Mouse (Mus musculus) yolk sac, embryonic 10.5 days (tissue): Measurements from ENCODE around the gene Arl15.

ENCODE experiments used
- DNase-seq: peaks from one replicate; pipeline ENCODE4 v3.0.0-alpha.2; 2017; ENCODE audit warnings: low spot score

Arl15 gene

DNA sequence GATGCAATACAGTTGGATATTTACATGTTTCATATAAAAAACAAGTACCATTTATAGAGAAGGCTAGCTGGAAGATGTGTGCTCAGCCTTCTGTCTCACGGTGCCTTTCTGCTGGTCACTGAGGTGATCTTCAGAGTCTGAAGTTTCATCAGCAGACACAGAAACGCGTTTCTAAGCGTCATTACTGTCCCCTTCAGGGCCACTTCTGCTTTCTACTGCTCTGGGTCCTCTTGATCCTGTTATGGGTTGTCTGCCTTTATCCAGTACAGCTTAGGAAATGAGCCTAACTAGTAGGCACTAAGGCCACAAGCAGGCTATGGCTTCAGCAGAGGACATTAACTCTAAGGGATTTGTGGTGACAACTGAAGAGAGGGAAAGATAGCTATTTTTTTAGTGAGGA lies 5.9 kb downstream of the Arl15 start:
- no peak for DNase-seq

DNA sequence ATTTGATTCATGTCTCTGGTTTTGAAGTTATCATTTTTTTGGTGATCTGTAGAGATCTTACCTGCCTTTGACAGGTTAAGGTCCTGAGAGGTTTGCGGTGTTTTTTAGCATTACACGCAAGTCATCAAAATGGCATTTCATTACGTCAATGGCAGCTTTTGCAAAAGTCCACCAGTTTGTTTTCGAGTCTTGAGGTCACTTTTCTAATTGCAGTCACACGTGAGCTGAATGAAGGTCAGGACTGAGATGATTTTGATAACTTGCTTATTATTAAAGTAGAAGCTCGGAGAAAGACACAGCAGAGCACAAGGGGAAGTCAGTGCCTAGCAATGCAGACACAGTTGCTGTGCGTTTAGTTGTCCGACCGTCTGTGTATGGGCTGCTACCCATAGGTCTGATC lies 8.3 kb downstream of the Arl15 start:
- DNase-seq = no peak

DNA sequence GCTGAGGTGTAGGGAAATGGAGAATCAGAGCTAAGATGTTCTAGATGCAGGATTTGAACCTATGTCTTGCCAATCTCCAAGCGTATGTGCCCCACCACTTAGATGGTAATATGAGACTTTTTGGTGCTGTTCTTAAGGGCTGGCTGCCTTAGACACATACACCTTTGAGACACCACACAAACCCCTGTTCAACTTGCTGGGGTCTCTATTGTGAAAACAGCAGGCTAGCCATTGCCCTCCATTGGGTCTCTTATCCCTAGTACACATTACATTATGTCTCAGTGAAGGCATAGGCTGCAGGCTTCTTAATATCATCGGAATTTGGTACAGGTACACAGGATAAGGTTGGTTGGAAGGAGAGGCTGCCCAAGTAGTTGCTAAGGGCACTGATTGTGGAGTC lies 16.8 kb downstream of the Arl15 start:
- DNase-seq = no peak

DNA sequence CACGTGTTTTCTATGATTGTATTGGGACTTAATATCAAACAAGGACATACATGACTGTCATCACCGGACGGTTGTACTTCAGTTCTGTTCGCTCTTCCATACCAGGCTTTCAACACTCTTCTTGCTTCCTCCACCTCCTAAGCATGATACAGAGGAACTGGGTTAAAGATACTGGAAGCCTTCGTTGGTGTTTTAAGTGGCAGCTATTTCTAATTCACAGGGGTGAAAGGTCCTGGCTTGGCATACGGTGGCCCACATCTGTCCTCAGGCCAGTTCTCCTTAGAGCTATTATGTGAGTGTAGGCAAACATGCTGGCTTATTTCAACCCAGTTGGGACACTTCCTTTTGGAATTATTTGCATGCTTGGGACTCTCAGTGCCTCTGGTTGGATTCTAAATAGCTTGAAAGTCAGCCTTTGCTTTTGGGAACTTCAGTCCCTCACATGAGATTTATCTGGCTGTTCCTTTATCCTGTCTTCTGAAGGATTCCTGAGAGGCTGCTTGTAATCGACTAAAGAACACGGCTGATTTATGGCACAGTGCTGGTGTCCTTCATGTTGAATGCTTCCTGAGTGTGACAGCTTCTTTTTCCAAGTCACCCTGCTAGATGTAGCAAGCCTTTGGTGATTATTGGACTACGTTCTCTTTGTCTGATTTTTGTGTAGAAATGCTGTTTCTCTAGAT lies 17.7 kb downstream of the Arl15 start:
- DNase-seq = no peak

DNA sequence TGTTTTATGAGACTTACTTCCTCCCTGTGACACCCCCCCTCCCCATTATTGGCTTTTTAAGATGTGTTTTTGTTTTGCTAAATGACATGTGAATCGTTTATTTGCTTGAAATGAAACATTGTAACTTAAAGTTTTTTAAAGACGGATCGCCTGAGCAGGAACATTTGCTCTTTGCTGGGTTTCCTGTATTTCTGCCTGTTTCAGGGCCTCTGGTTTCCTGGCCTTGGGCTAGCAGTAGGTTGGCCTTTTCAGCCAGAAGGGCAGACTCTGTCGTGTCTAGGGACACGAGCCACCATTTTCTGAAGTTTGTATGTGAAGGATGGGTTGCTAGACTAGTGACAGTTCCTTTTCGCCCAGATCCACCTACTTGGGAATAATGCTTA lies 18.3 kb downstream of the Arl15 start:
- no peak for DNase-seq

DNA sequence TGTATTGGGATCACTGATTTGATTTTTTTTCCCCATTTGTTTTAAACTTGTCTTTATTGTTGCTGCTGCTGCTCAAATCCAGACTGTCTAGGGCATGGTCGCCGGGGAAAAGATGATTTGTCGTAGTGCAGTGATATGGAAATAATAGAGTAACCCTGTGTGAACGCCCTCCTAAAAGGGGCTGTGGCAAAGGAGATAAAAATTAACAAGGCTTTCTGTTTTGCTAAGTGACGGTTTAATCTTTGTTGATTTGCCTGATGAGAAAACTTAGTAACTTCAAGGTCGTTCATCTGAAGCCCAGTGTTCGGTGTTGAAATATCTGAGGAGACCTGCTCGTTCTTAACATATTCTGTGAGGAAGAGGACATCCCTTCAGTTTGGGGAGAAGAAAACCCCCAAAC lies 19.8 kb downstream of the Arl15 start:
- DNase-seq = no peak

DNA sequence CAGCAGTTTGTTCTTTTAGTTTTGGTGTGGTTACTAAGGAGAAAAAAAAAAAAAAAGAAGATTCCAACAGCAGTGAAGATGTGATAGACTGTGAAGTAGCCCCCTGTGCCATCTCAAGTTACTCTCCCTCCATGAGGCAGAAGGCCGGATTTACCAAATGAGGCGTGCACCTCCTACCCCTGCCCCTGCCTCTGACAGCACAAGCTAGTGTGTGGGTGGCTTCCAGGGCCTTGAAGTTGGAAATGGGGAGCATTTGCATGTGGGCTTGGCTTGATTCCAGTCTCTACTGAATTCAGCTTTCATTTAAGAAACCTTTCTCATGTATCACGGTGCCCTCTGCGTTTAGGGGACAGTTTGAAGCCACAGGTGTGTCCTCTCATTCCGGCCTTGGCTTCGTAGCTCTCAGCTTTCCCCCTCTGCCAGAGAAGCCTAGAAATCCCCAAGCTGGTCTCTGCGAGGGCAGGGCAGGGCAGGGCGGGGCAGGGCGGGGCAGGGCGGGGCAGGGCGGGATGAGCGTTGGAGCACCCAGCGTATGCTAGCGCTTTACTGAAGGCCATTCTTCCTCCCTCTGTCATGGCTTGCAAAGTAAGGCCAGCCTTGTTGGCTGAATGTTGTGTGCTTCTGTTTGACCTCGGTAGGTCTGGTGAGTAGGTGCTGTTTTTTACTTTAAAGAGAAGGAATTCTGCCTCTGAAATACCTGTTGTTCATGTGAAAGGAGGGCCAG lies 21.6 kb downstream of the Arl15 start:
- no peak for DNase-seq

DNA sequence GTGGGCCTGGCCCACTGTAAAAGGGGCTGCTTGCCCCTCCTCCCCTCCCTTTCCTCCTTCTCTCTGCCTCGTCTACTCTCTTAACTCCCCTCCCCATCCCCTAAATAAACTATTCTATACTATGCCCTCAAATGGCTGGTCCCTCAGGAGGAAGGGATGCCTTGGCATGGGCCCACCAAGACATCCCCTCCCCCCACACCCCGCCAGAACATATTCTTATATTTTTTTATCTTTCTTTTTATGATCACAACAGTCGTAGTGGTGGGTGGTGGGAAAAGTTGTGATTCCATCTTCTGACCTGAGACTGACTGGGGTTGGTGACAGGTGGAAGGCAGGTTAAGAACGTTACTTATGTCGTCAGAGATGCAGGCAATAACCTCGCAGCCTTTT lies 22.1 kb downstream of the Arl15 start:
- no peak for DNase-seq

DNA sequence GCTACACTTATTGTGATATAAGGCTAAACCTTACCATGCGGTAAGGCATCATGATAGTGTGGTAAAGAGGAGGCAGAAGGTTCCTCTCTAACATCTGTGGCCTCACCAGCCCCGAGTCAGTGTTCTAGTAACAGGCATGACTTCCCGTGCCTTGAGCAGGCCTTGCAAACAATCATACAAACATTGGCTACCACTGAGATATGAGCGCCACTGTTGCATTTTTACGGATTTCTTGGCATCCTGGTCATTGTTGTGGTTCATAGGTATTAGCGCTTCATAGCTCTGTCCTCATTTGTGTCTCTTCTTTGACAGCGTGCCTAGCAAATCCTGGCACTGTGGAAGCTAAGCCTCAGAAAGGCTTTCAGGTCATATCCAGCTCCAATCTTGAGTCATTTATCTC lies 24.7 kb downstream of the Arl15 start:
- DNase-seq = no peak

DNA sequence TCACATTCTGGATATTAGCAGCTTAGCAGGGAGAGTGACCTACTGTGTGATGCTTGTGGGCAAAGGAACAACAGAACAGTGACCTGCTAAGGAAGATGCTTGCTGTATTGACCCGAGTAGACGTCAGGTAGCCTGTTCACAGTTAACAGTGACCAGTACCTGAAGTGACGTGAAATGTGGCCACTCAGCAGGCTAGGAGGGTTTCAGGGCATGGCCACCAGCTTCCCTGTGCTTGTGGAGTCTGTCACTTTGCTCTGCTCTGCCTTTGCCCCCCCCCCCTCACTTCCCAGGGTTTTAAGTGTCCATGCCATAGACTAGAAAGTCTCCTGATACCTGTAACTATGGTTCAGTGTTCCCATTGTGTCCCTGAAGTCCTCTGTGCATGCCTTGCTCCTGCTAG lies 25.9 kb downstream of the Arl15 start:
- no peak for DNase-seq

DNA sequence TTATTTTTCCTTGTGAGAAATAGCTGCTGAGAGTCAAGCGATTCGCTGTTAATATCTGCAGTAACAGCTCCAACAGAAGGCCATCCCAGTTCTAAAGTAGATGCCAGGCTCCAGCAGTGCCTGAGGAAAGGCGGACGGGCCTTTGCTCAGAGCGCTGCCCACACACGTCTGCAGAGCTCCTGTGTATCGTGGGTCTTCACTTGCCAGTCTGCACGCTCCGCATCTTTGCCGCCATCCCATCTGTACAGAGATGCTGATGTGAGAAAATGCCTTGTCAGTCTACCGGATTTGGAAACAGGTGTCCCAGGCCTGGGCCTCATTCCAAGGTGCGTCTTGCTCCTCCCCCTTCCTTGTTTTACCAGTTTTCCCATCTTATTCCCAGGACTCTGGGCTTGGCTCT lies 27.6 kb downstream of the Arl15 start:
- DNase-seq = no peak

DNA sequence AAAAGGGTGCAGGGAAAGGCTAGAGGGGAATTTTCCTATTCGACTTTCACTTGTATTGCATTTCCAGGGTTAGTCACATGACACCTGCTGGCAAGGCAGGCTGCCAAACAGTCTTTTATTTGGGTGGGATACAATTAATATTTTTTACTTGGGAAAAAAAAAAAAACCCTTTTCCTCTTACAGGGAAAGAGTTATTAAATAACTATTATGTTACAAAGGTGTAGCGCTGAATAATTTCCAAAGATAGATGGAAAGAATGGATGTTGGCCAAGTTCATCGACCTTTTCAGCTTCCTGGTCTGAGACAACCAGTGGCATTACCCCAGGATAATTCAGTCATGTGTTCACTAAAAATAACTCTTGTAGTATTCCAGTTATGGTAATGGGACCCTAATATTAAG lies 29.7 kb downstream of the Arl15 start:
- DNase-seq = no peak

DNA sequence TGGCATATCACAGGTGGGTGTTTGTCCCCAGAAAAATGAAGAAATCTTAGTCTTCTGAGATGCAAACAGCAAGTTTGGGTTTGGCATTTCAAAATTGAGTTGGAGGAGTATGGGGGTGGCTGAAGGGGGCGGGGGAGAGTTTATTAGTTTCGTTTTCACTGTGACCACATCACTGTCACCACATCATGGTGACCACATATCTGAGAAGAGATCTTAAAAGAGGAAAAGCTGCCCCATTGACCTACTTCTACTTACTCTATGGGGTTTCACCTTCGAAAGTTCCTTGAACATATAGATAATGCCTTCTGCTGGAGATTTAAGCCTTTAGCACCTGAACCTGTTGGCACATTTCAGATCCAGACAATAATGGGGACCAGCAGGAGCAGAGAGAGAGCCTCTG lies 34.3 kb downstream of the Arl15 start:
- no peak for DNase-seq

DNA sequence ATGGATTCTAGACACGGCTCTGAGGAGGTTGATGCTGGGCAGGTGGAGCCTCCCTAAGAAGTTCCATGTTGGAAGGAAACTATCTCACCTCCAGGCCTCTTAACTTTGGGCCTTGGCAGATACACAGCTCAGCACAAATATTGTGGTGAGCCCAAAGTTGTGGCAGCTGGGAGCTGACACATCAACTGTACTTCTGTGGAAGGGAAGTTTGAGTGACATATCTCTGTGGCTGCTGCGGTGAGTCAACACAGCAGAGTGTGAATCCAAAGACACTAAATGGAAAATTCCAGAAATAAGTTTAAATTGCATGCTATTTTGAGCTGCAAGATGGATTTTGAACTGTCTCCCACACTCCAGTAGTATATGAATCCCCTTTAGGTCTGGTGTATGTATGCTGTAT lies 34.8 kb downstream of the Arl15 start:
- DNase-seq = no peak

DNA sequence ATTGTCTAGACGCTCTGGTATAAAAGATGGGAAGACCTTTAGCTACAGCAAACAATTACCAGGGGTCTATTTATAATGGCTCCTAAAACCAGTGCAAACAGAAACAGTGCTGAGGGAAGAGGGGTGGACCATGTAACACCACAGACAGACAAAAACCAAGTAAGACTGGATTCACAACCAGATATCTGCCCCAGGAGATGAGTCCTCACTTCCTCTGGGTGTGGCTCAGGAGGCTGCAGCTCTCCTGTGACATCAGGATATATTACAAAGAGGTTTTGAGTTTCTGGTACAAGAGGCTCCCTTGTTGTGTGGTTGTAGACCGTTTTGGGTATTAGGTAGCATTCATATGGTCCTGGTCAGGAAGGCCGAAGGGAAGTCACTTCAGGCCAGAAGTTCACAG lies 36.5 kb downstream of the Arl15 start:
- DNase-seq = no peak

DNA sequence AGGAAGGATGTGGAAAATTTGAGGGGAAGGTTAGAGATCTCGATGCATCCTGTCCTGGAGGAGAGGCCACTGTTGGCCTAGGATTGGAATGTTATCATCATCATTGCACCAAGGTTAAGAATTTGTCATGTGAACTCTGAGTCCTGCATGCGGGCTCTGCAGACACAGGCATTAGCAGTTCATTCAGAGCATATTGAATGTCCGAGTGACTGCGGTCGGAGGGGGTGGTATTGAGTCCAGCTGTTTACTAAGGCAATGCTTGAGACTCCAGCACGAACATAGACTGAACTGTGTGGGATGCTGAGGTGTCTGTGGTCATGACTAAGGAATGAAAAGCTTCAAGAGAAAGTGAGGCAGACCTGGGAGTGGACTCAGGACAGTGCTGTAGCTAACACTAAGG lies 38.6 kb downstream of the Arl15 start:
- no peak for DNase-seq

DNA sequence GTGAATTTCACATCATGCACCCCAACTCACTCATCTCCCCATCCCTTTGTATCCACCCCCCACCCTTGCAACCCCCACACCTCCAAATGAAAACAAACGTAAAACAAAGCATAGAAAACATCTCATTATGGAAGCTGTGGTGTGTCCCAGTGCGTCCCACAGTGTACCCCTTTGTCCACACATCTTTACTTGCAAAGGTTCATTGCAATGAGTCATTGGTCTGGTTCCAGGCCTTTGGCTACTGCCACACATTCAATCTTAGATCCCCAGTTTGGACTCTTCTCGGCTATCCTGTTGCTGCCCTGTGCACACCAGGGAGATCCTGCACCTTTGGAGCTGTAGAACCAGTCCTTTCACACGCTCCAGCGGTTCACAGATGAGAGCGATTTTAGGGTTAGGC lies 41.6 kb downstream of the Arl15 start:
- DNase-seq = no peak

DNA sequence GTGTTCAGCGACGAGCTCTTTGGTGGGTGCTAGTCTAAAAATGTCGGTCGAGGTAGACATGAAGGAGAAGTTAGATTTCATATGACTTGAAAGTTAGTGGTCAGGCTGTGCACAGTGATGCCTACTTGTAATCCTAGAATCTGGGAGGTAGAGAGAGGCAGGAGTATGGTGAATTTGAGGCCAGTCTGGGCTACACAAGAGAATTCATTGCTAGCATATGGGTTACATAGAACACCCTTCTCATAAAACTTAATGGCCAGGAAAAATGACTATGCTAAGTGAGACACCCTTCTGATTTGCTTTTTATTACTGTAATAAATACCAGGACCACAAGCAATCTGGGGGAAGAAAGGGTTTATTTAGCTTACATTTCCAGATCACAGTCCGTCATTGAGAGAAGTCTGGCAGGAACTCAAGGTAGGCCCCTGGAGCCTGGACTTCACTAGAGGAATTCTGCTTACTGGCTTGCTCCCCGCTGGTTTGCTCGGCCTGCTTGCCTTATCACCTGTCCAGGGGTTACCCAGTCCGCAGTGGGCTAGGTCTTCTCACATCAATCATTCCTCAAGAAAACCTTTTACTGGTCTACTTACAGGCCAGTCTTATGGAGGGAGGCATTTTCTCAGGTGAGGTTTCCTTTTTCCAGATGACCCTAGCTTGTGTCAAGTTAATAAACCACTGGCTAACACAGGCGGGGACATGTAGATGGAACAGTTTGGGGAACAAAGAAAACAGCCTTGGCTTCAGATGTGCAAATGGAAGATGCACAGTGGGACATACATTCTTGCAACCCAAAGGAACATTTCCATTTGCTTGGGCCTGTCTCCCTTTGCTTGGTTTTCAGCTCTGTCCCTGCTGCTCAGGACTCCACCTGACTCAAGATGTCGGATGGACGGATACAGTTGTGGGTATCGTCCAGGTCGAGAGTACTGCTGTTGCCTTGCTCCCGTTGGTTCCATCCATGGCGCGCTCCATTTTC lies 44.6 kb downstream of the Arl15 start:
- no peak for DNase-seq

DNA sequence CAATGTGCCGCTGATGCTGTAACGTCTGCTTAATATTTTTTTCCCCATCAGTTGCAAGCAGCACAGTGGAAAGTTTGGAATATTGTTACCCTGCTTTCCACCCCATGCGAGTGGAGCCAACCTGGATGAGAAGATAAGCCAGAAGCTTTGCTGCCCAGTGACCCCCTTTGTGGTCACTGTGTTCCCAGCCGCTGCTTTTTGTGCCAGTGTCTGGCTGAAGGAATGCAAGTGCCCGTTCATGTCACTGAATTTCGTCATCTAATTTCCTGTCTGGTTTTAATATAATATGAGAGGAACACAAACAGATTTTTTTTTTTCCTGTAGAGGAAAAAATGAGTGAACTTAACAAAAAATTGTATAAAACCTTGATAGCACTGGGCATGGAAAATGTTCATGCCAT lies 46.1 kb downstream of the Arl15 start:
- DNase-seq = no peak

DNA sequence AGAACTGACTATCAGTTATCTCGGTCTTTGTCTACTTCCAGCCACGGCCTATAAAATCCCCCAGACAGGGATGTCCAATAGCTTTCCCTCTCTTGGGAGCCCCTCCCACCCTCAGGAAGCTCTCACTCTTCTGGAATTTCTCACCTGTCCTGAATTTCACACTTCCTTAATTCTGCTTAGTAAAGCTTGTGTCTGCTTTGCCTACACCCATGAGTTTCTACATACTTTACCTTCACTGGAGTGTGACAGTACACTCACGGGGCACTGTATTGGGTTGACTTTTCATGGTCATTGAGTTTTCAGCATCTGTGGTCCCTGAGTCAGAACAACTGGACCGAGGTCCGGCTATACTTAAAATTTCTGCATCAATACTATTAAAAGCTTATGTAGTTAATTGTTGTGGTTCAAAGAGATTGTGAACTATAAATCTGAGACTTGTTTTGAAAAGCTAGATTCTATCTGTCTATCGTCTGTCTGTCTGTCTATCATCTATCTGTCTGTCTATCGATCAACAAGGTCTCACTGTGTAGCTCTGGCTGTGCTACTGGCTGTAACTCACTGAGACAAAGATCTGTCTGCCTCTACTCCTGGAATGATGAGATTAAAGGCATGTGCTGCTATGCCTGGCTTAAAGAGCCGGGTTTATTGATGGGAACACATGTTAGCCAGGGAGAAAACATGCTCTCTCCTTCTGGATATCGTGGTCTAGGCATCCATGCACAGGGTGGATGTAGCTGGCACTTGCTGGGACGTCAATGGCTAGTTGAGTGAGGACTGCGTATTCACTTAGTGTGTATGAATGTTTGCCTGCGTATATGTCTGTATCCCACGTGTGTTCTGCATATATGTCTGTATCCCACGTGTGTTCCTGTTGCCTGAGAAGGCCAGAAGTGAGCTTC lies 48.4 kb downstream of the Arl15 start:
- no peak for DNase-seq

DNA sequence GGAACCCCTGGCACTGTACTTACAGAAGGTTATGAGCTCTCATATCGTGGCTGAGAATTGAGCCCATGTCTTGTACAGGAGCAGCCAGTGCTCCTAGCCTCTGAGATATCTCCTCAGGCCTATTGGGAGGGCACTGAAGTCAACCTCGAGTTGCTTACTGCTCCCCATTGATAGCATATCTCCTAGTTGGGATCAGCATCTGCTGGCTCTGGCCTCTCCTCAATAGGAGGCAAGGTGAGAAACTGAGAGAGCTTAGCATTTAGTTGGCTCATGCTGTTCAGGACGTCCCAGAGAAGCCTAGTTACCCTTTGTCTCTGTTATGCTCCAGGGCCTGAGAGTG lies 49.0 kb downstream of the Arl15 start:
- DNase-seq = no peak

DNA sequence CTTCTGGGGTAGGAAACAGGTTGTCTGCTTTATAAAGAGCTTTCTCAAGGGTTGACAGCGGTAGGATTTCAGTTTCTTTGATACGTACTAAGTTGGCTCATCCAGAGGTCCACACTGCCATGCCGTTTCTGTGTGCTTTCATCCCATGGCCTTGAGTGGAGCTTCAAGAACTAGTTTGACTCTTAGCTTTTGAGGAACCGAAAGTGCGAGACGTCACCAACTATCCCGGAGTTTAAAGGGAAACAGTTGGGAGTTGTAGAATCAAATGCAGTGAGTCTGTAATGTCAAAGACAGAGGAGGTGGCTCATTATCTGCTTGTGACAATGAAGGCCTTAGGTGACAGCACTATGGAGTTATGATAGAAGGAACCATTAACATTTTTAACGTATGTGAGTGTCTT lies 49.6 kb downstream of the Arl15 start:
- no peak for DNase-seq
